ENCODE assay signal across 1 mouse cellular context in genomic region chr17:30582313-30582712, GRCm38 (mm10).
TF ChIP-seq lines count a peak whose summit lies in the region.

No protein-coding gene starts in this region.

TF ChIP-seq in MEL, 35 proteins besides CTCF, POLR2A, EP300 and RAD21 (continued from another document):
- TF ChIP-seq MYC (IDR thresholded peaks at IDR 0.05; ENCODE audit: low read depth, low read length) (peak; percentile 69), TAL1 (IDR thresholded peaks at IDR 0.05; ENCODE audit: low read length) (no peak), USF2 (IDR thresholded peaks at IDR 0.05; ENCODE audit: borderline replicate concordance in 1 of 2, insufficient read depth in 1 of 2, low read depth in 1 of 2, low read length in 2 of 2) (no peak)
